Mouse (Mus musculus): ENCODE measurements around the gene Phc3. TPM values are rescaled to one million over a fixed set of nuclear protein-coding genes. Genes with fewer than 3 reads are reported as not detected.

The Phc3 gene
- polyA plus RNA-seq, 1 experiment from 2014 or later: 3.5 TPM

GRCm38 (mm10) chr3:30855604-30856458 is 113.4 kb downstream of the Phc3 start, which contains the start of gene Gpr160:
Gene Gpr160, plus strand, starts transcription at chr3:30855950.
- Histone ChIP-seq H3K27me3 (replicated peaks; ENCODE audit: control insufficient read depth, insufficient read depth, low read length) (no peaks in the 10 kb centered on the region), H3K4me2 (replicated peaks; ENCODE audit: low read depth) (peak within 1 kb of the TSS; percentile 93), H3K36me3 (ENCODE audit: control insufficient read depth, insufficient read depth) (no peaks in the 10 kb centered on the region), H3K9me3 (ENCODE audit: control insufficient read depth) (no peaks in the 10 kb centered on the region), H3K4me1 (replicated peaks; ENCODE audit: control insufficient read depth, insufficient read depth, low read length) (no peaks in the 10 kb centered on the region; the same call in 1 of the 2 replicates), H3K9ac (ENCODE audit: low read depth, low read length) (peak within 1 kb of the TSS; percentile 78), H3K27ac (ENCODE audit: low read depth, low read length) (peak within 1 kb of the TSS; percentile 93), H3K4me3 (ENCODE audit: low read depth, low read length) (peak within 1 kb of the TSS; percentile 65)
- peak; percentile 95 for ATAC-seq
- whole genome bisulfite sequencing: under 1% methylated on average over 73 of the region's 75 CpGs
- TF ChIP-seq CTCF (IDR thresholded peaks at IDR 0.05; ENCODE audit: low read depth): peak; percentile 78

- Histone ChIP-seq H3K9me3 (ENCODE audit: control insufficient read depth) (no peaks in the 10 kb centered on the region), H3K9ac (ENCODE audit: low read depth, low read length) (no peak overlapping the region), H3K4me2 (replicated peaks; ENCODE audit: low read depth) (no peak overlapping the region), H3K36me3 (ENCODE audit: control insufficient read depth, insufficient read depth) (no peaks in the 10 kb centered on the region), H3K4me1 (replicated peaks; ENCODE audit: control insufficient read depth, insufficient read depth, low read length) (no peaks in the 10 kb centered on the region; the same call in 1 of the 2 replicates), H3K27me3 (replicated peaks; ENCODE audit: control insufficient read depth, insufficient read depth, low read length) (no peaks in the 10 kb centered on the region), H3K27ac (ENCODE audit: low read depth, low read length) (peak overlapping the region; percentile 54), H3K4me3 (ENCODE audit: low read depth, low read length) (no peak overlapping the region)
- TF ChIP-seq CTCF (IDR thresholded peaks at IDR 0.05; ENCODE audit: low read depth): no peak
- 0 out of 2 replicates have a peak, but pooled peaks have one; percentile 31 for ATAC-seq
- 36% methylated on average over 5 of the region's 5 CpGs for WGBS
Measured at GRCm38 (mm10) chr3:30853596-30853995, 115.6 kb downstream of the Phc3 start.

GRCm38 (mm10) chr3:30851422-30851821 is 117.8 kb downstream of the Phc3 start:
- Histone ChIP-seq H3K27me3 (replicated peaks; ENCODE audit: control insufficient read depth, insufficient read depth, low read length) (no peaks in the 10 kb centered on the region), H3K4me3 (ENCODE audit: low read depth, low read length) (no peak overlapping the region), H3K4me2 (replicated peaks; ENCODE audit: low read depth) (no peak overlapping the region), H3K4me1 (replicated peaks; ENCODE audit: control insufficient read depth, insufficient read depth, low read length) (no peaks in the 10 kb centered on the region; the same call in 1 of the 2 replicates), H3K27ac (ENCODE audit: low read depth, low read length) (no peak overlapping the region), H3K9ac (ENCODE audit: low read depth, low read length) (no peak overlapping the region), H3K36me3 (ENCODE audit: control insufficient read depth, insufficient read depth) (no peaks in the 10 kb centered on the region), H3K9me3 (ENCODE audit: control insufficient read depth) (no peaks in the 10 kb centered on the region)
- TF ChIP-seq CTCF (IDR thresholded peaks at IDR 0.05; ENCODE audit: low read depth): no peak
- ATAC-seq: no peak
- WGBS: 59% methylated on average over 6 of the region's 6 CpGs

Other genes starting within 250 kb of the Phc3 start
- gene Samd7, start 223.1 kb downstream of the Phc3 start, polyA plus RNA-seq (2015; fragmentation: Nextera tagmentation; extraction: Ambion mirVana): not detected in 2 replicates
- 111 TPM in 2 replicates for gene Sec62, start 176.5 kb downstream of the Phc3 start, polyA plus RNA-seq (2015; fragmentation: Nextera tagmentation; extraction: Ambion mirVana)
- gene Gpr160, start 113.5 kb downstream of the Phc3 start, polyA plus RNA-seq (2015; fragmentation: Nextera tagmentation; extraction: Ambion mirVana): 12.8 and 14.4 TPM in 2 replicates
- 14.0 and 14.5 TPM in 2 replicates for gene Prkci, start 26.3 kb upstream of the Phc3 start, polyA plus RNA-seq (2015; fragmentation: Nextera tagmentation; extraction: Ambion mirVana)
- gene Skil, start 125.6 kb upstream of the Phc3 start, polyA plus RNA-seq (2015; fragmentation: Nextera tagmentation; extraction: Ambion mirVana): 19.1 and 22.1 TPM in 2 replicates
- gene Cldn11, start 180.5 kb upstream of the Phc3 start, polyA plus RNA-seq (2015; fragmentation: Nextera tagmentation; extraction: Ambion mirVana): 0.92 and 1.1 TPM in 2 replicates